Mouse (Mus musculus) liver, embryonic 13.5 days (tissue): ENCODE measurements around the gene Rufy2. TPM values are rescaled to one million over a fixed set of nuclear protein-coding genes. Genes with fewer than 3 reads are reported as not detected.
A peak's percentile ranks its signal among the peaks of the same experiment; 100 is the strongest.

Experiments
- ATAC-seq: fragments of 200-750 bp; cut with Nextera tagmentation; 2 replicates; pipeline ENCODE4 v1.8.0; 2017; ENCODE audit warnings: low read depth, mild to moderate bottlenecking, moderate number of reproducible peaks, moderate library complexity
- DNase-seq: peaks from one replicate; pipeline ENCODE4 v3.0.0; 2022
- H3K27ac ChIP-seq: fragments of 300-500 bp; sonication (generic); 2 replicates; pipeline ENCODE4 v1.5.1; 2015; ENCODE audit warnings: moderate library complexity, mild to moderate bottlenecking, inconsistent platforms
- H3K27me3 ChIP-seq: fragments of 300-500 bp; sonication (generic); 2 replicates; pipeline ENCODE4 v1.6.1; 2015; ENCODE audit warnings: mild to moderate bottlenecking, inconsistent platforms
- H3K36me3 ChIP-seq: fragments of 300-500 bp; sonication (generic); 2 replicates; pipeline ENCODE4 v1.6.1; 2015; ENCODE audit warnings: mild to moderate bottlenecking, inconsistent platforms
- H3K4me1 ChIP-seq: fragments of 300-500 bp; sonication (generic); replicated peaks from 2 replicates; pipeline ENCODE4 v1.6.1; 2015; ENCODE audit warnings: inconsistent platforms
- H3K4me2 ChIP-seq: fragments of 300-500 bp; sonication (generic); 2 replicates; pipeline ENCODE4 v1.6.1; 2015; ENCODE audit warnings: inconsistent platforms, mild to moderate bottlenecking, moderate library complexity
- H3K4me3 ChIP-seq: fragments of 300-500 bp; sonication (generic); replicated peaks from 2 replicates; pipeline ENCODE4 v1.5.1; 2015; ENCODE audit warnings: mild to moderate bottlenecking, inconsistent platforms
- H3K9ac ChIP-seq: fragments of 300-500 bp; sonication (generic); 2 replicates; pipeline ENCODE4 v1.6.1; 2015; ENCODE audit warnings: mild to moderate bottlenecking, inconsistent platforms
- H3K9me3 ChIP-seq: fragments of 300-500 bp; sonication (generic); replicated peaks from 2 replicates; pipeline ENCODE4 v1.6.1; 2016; ENCODE audit warnings: inconsistent platforms
- WGBS: fragments of 180-500 bp; shearing (Covaris S2); methylation state at CpG from one replicate; pipeline ENCODE4 v1.1.7; 2015; ENCODE audit not compliant: insufficient replicate concordance; 5-methylcytosine and 5-hydroxymethylcytosine counted together
- polyA plus RNA-seq: library from polyadenylated mRNA; unstranded; fragments of >200 nt; fragmentation: Nextera tagmentation; extraction: Ambion mirVana; gene quantifications from 2 replicates; pipeline ENCODE4 v1.2.1, GENCODE M21; 2015

The Rufy2 gene
- polyA plus RNA-seq, 1 experiment from 2014 or later = 3.0 TPM

- Histone ChIP-seq H3K9me3 (no peaks in the 10 kb centered on the region), H3K4me3 (no peak overlapping the region), H3K36me3 (no peaks in the 10 kb centered on the region), H3K27ac (no peak overlapping the region), H3K9ac (no peak overlapping the region), H3K4me2 (no peak overlapping the region), H3K27me3 (no peaks in the 10 kb centered on the region), H3K4me1 (peaks cover 15% of the 10 kb centered on the region)
- DNase-seq = no peak
- WGBS = 73% methylated on average over 10 of the region's 10 CpGs
- no peak for ATAC-seq
Observed at GRCm38 (mm10) chr10:63027376-63028161, 47.5 kb downstream of the Rufy2 start.

GRCm38 (mm10) chr10:63028396-63028795, 48.4 kb downstream of the Rufy2 start:
- DNase-seq (no peak), ATAC-seq (no peak)
- H3K36me3 ChIP-seq = no peaks in the 10 kb centered on the region
- H3K4me1 ChIP-seq = peaks cover 15% of the 10 kb centered on the region
- no peak overlapping the region for H3K9ac ChIP-seq
- no peak overlapping the region for H3K4me2 ChIP-seq
- 81% methylated on average over 4 of the region's 4 CpGs for WGBS
- no peaks in the 10 kb centered on the region for H3K9me3 ChIP-seq
- no peaks in the 10 kb centered on the region for H3K27me3 ChIP-seq
- no peak overlapping the region for H3K4me3 ChIP-seq
- H3K27ac ChIP-seq = no peak overlapping the region

- H3K4me3 ChIP-seq = no peak overlapping the region
- ATAC-seq (no peak), DNase-seq (no peak)
- H3K4me2 ChIP-seq = no peak overlapping the region
- WGBS = 73% methylated on average over 3 of the region's 3 CpGs
- no peaks in the 10 kb centered on the region for H3K4me1 ChIP-seq
- no peaks in the 10 kb centered on the region for H3K36me3 ChIP-seq
- H3K9ac ChIP-seq = no peak overlapping the region
- no peaks in the 10 kb centered on the region for H3K9me3 ChIP-seq
- H3K27ac ChIP-seq = no peak overlapping the region
- H3K27me3 ChIP-seq = no peaks in the 10 kb centered on the region
Observed at GRCm38 (mm10) chr10:63032267-63032666, 52.2 kb downstream of the Rufy2 start.

GRCm38 (mm10) chr10:63032956-63033355, 52.9 kb downstream of the Rufy2 start:
- DNase-seq = no peak
- 53% methylated on average over 3 of the region's 3 CpGs for WGBS
- ATAC-seq = no peak
- no peak overlapping the region for H3K4me2 ChIP-seq
- H3K36me3 ChIP-seq = no peaks in the 10 kb centered on the region
- H3K4me3 ChIP-seq = no peak overlapping the region
- no peaks in the 10 kb centered on the region for H3K9me3 ChIP-seq
- no peak overlapping the region for H3K27ac ChIP-seq
- no peaks in the 10 kb centered on the region for H3K4me1 ChIP-seq
- H3K27me3 ChIP-seq = no peaks in the 10 kb centered on the region
- H3K9ac ChIP-seq = no peak overlapping the region

GRCm38 (mm10) chr10:63038571-63039320, 58.7 kb downstream of the Rufy2 start:
- WGBS = 66% methylated on average over 14 of the region's 14 CpGs
- peak; percentile 29; the same call in 1 of the 2 replicates for ATAC-seq

GRCm38 (mm10) chr10:63039867-63040628, 60.0 kb downstream of the Rufy2 start:
- H3K27ac ChIP-seq = no peak overlapping the region
- DNase-seq (no peak), ATAC-seq (no peak)
- no peak overlapping the region for H3K4me3 ChIP-seq
- no peak overlapping the region for H3K9ac ChIP-seq
- no peaks in the 10 kb centered on the region for H3K36me3 ChIP-seq
- no peak overlapping the region for H3K4me2 ChIP-seq
- 61% methylated on average over 5 of the region's 5 CpGs for whole genome bisulfite sequencing
- H3K9me3 ChIP-seq = no peaks in the 10 kb centered on the region
- no peaks in the 10 kb centered on the region for H3K27me3 ChIP-seq
- H3K4me1 ChIP-seq = 0 out of 2 replicates have a peak, but pooled peaks cover 4% of the 10 kb centered on the region

More at GRCm38 (mm10) chr10:63038571-63039320, 58.7 kb downstream of the Rufy2 start:
- no peak overlapping the region for H3K27ac ChIP-seq
- DNase-seq = no peak
- H3K9me3 ChIP-seq = no peaks in the 10 kb centered on the region
- H3K4me1 ChIP-seq = 0 out of 2 replicates have a peak, but pooled peaks cover 4% of the 10 kb centered on the region
- no peak overlapping the region for H3K9ac ChIP-seq
- H3K4me2 ChIP-seq = no peak overlapping the region
- H3K4me3 ChIP-seq = no peak overlapping the region
- no peaks in the 10 kb centered on the region for H3K36me3 ChIP-seq
- no peaks in the 10 kb centered on the region for H3K27me3 ChIP-seq

GRCm38 (mm10) chr10:63043154-63043553, 63.1 kb downstream of the Rufy2 start:
- H3K4me3 ChIP-seq = no peak overlapping the region
- 42% methylated on average over 3 of the region's 3 CpGs for WGBS

GRCm38 (mm10) chr10:63047751-63048150, 67.7 kb downstream of the Rufy2 start:
- DNase-seq (no peak), ATAC-seq (no peak)
- no peaks in the 10 kb centered on the region for H3K4me1 ChIP-seq
- H3K9ac ChIP-seq = no peak overlapping the region
- H3K4me2 ChIP-seq = no peak overlapping the region
- no peak overlapping the region for H3K27ac ChIP-seq
- H3K4me3 ChIP-seq = no peak overlapping the region
- no peaks in the 10 kb centered on the region for H3K27me3 ChIP-seq
- no peaks in the 10 kb centered on the region for H3K36me3 ChIP-seq
- H3K9me3 ChIP-seq = no peaks in the 10 kb centered on the region
- 65% methylated on average over 8 of the region's 8 CpGs for WGBS

More at GRCm38 (mm10) chr10:63043154-63043553, 63.1 kb downstream of the Rufy2 start:
- 0 out of 2 replicates have a peak, but pooled peaks cover 4% of the 10 kb centered on the region for H3K4me1 ChIP-seq
- no peaks in the 10 kb centered on the region for H3K9me3 ChIP-seq
- no peaks in the 10 kb centered on the region for H3K36me3 ChIP-seq
- no peak overlapping the region for H3K9ac ChIP-seq
- H3K27me3 ChIP-seq = no peaks in the 10 kb centered on the region
- ATAC-seq (no peak), DNase-seq (no peak)
- no peak overlapping the region for H3K27ac ChIP-seq
- H3K4me2 ChIP-seq = no peak overlapping the region

- WGBS = 60% methylated on average over 2 of the region's 2 CpGs
- ATAC-seq (no peak), DNase-seq (no peak)
Observed at GRCm38 (mm10) chr10:63049106-63049505, 69.1 kb downstream of the Rufy2 start.

GRCm38 (mm10) chr10:63051267-63051666, 71.2 kb downstream of the Rufy2 start:
- Histone ChIP-seq H3K4me2 (no peak overlapping the region), H3K4me1 (no peaks in the 10 kb centered on the region), H3K27ac (no peak overlapping the region), H3K4me3 (no peak overlapping the region), H3K36me3 (no peaks in the 10 kb centered on the region), H3K9me3 (no peaks in the 10 kb centered on the region), H3K27me3 (no peaks in the 10 kb centered on the region), H3K9ac (no peak overlapping the region)
- 34% methylated on average over 7 of the region's 7 CpGs for WGBS
- DNase-seq = no peak
- ATAC-seq = no peak

More at GRCm38 (mm10) chr10:63049106-63049505, 69.1 kb downstream of the Rufy2 start:
- Histone ChIP-seq H3K4me3 (no peak overlapping the region), H3K36me3 (no peaks in the 10 kb centered on the region), H3K4me1 (no peaks in the 10 kb centered on the region), H3K27ac (no peak overlapping the region), H3K27me3 (no peaks in the 10 kb centered on the region), H3K4me2 (no peak overlapping the region), H3K9ac (no peak overlapping the region), H3K9me3 (no peaks in the 10 kb centered on the region)

- no peaks in the 10 kb centered on the region for H3K9me3 ChIP-seq
- H3K4me3 ChIP-seq = no peak overlapping the region
- no peak overlapping the region for H3K9ac ChIP-seq
- H3K27me3 ChIP-seq = no peaks in the 10 kb centered on the region
- 66% methylated on average over 6 of the region's 6 CpGs for WGBS
- H3K27ac ChIP-seq = no peak overlapping the region
- no peaks in the 10 kb centered on the region for H3K4me1 ChIP-seq
- ATAC-seq (no peak), DNase-seq (no peak)
- no peak overlapping the region for H3K4me2 ChIP-seq
- H3K36me3 ChIP-seq = no peaks in the 10 kb centered on the region
Observed at GRCm38 (mm10) chr10:63052011-63052410, 72.0 kb downstream of the Rufy2 start.
